Mouse (Mus musculus): Measurements from ENCODE around the gene Plcg2. TPM values are rescaled to one million over a fixed set of nuclear protein-coding genes. Genes with fewer than 3 reads are reported as not detected.

The Plcg2 gene
- polyA plus RNA-seq (2016; fragmentation: Nextera tagmentation; extraction: Ambion mirVana), result 6.0 and 10.0 TPM in 2 replicates

- no peaks in the 10 kb centered on the region for H3K9me3 ChIP-seq (replicated peaks)
- under 1% methylated on average over 61 of the region's 62 CpGs for WGBS
- H3K27me3 ChIP-seq (ENCODE audit: low read depth, poor library complexity, severe bottlenecking), result peaks cover 51% of the 10 kb centered on the region
- H3K36me3 ChIP-seq, result no peaks in the 10 kb centered on the region
- H3K27ac ChIP-seq, result peak within 1 kb of the TSS; percentile 72
- H3K4me1 ChIP-seq, result peaks cover 17% of the 10 kb centered on the region
- DNase-seq (ENCODE audit: low spot score), result peak; percentile 73
- H3K4me3 ChIP-seq, result peak within 1 kb of the TSS; percentile 63
Measured at GRCm38 (mm10) chr8:117498179-117498914, at the start of gene Plcg2. Gene Plcg2 (plus strand): TSS chr8:117498291.

- Histone ChIP-seq H3K9me3 (replicated peaks) (no peaks in the 10 kb centered on the region), H3K4me1 (peaks cover 12% of the 10 kb centered on the region), H3K4me3 (no peak overlapping the region), H3K27me3 (ENCODE audit: low read depth, poor library complexity, severe bottlenecking) (no peaks in the 10 kb centered on the region), H3K27ac (no peak overlapping the region), H3K36me3 (peaks cover 97% of the 10 kb centered on the region)
- WGBS, result 88% methylated on average over 9 of the region's 9 CpGs
- no peak for DNase-seq (ENCODE audit: low spot score)
Measured at GRCm38 (mm10) chr8:117451072-117451471, 47.0 kb upstream of the Plcg2 start.

GRCm38 (mm10) chr8:117453974-117454373 lies 44.1 kb upstream of the Plcg2 start:
- Histone ChIP-seq H3K27ac (0 out of 2 replicates have a peak overlapping the region, but pooled peaks have one; percentile 0), H3K36me3 (peaks cover 90% of the 10 kb centered on the region), H3K4me3 (no peak overlapping the region), H3K27me3 (ENCODE audit: low read depth, poor library complexity, severe bottlenecking) (no peaks in the 10 kb centered on the region), H3K9me3 (replicated peaks) (no peaks in the 10 kb centered on the region), H3K4me1 (peaks cover 15% of the 10 kb centered on the region)
- DNase-seq (ENCODE audit: low spot score), result no peak
- 92% methylated on average over 6 of the region's 6 CpGs for WGBS

GRCm38 (mm10) chr8:117454516-117455116 lies 43.5 kb upstream of the Plcg2 start:
- WGBS, result 96% methylated on average over 14 of the region's 14 CpGs

GRCm38 (mm10) chr8:117455701-117456100 lies 42.4 kb upstream of the Plcg2 start:
- Histone ChIP-seq H3K36me3 (peaks cover 80% of the 10 kb centered on the region), H3K27me3 (ENCODE audit: low read depth, poor library complexity, severe bottlenecking) (no peaks in the 10 kb centered on the region)
- WGBS, result 94% methylated on average over 6 of the region's 6 CpGs

More at GRCm38 (mm10) chr8:117454516-117455116, 43.5 kb upstream of the Plcg2 start:
- Histone ChIP-seq H3K27ac (0 out of 2 replicates have a peak overlapping the region, but pooled peaks have one; percentile 42), H3K4me3 (no peak overlapping the region), H3K36me3 (peaks cover 88% of the 10 kb centered on the region), H3K27me3 (ENCODE audit: low read depth, poor library complexity, severe bottlenecking) (no peaks in the 10 kb centered on the region), H3K9me3 (replicated peaks) (no peaks in the 10 kb centered on the region), H3K4me1 (peaks cover 21% of the 10 kb centered on the region)
- no peak for DNase-seq (ENCODE audit: low spot score)

GRCm38 (mm10) chr8:117458440-117458839 lies 39.7 kb upstream of the Plcg2 start:
- peak overlapping the region; percentile 76 for H3K27ac ChIP-seq
- 50% methylated on average over 3 of the region's 5 CpGs for WGBS
- no peak overlapping the region for H3K4me3 ChIP-seq
- no peaks in the 10 kb centered on the region for H3K9me3 ChIP-seq (replicated peaks)
- no peak for DNase-seq (ENCODE audit: low spot score)
- peaks cover 54% of the 10 kb centered on the region for H3K36me3 ChIP-seq
- no peaks in the 10 kb centered on the region for H3K27me3 ChIP-seq (ENCODE audit: low read depth, poor library complexity, severe bottlenecking)
- H3K4me1 ChIP-seq, result peaks cover 25% of the 10 kb centered on the region

More at GRCm38 (mm10) chr8:117455701-117456100, 42.4 kb upstream of the Plcg2 start:
- peaks cover 25% of the 10 kb centered on the region for H3K4me1 ChIP-seq
- no peak overlapping the region for H3K4me3 ChIP-seq
- no peaks in the 10 kb centered on the region for H3K9me3 ChIP-seq (replicated peaks)
- H3K27ac ChIP-seq, result no peak overlapping the region
- no peak for DNase-seq (ENCODE audit: low spot score)

GRCm38 (mm10) chr8:117462701-117463284 lies 35.3 kb upstream of the Plcg2 start:
- Histone ChIP-seq H3K9me3 (replicated peaks) (no peaks in the 10 kb centered on the region), H3K4me3 (no peak overlapping the region), H3K27ac (no peak overlapping the region), H3K36me3 (peaks cover 11% of the 10 kb centered on the region), H3K4me1 (peaks cover 22% of the 10 kb centered on the region), H3K27me3 (ENCODE audit: low read depth, poor library complexity, severe bottlenecking) (no peaks in the 10 kb centered on the region)
- 87% methylated on average over 11 of the region's 11 CpGs for WGBS
- DNase-seq (ENCODE audit: low spot score), result no peak

GRCm38 (mm10) chr8:117464525-117464924 lies 33.6 kb upstream of the Plcg2 start:
- WGBS, result 96% methylated on average over 6 of the region's 6 CpGs
- H3K4me1 ChIP-seq, result peaks cover 7% of the 10 kb centered on the region
- no peaks in the 10 kb centered on the region for H3K27me3 ChIP-seq (ENCODE audit: low read depth, poor library complexity, severe bottlenecking)
- H3K4me3 ChIP-seq, result no peak overlapping the region
- DNase-seq (ENCODE audit: low spot score), result no peak
- H3K9me3 ChIP-seq (replicated peaks), result no peaks in the 10 kb centered on the region
- H3K27ac ChIP-seq, result no peak overlapping the region
- H3K36me3 ChIP-seq, result peaks cover 4% of the 10 kb centered on the region

- Histone ChIP-seq H3K27ac (no peak overlapping the region), H3K4me3 (no peak overlapping the region), H3K36me3 (no peaks in the 10 kb centered on the region), H3K27me3 (ENCODE audit: low read depth, poor library complexity, severe bottlenecking) (no peaks in the 10 kb centered on the region), H3K9me3 (replicated peaks) (no peaks in the 10 kb centered on the region), H3K4me1 (peaks cover 11% of the 10 kb centered on the region)
- DNase-seq (ENCODE audit: low spot score), result peak; percentile 52
- WGBS, result 58% methylated on average over 5 of the region's 5 CpGs
Measured at GRCm38 (mm10) chr8:117465250-117465649, 32.8 kb upstream of the Plcg2 start.

- WGBS, result 88% methylated on average over 10 of the region's 10 CpGs
- Histone ChIP-seq H3K27ac (no peak overlapping the region), H3K4me3 (no peak overlapping the region), H3K4me1 (peaks cover 18% of the 10 kb centered on the region), H3K27me3 (ENCODE audit: low read depth, poor library complexity, severe bottlenecking) (no peaks in the 10 kb centered on the region), H3K9me3 (replicated peaks) (no peaks in the 10 kb centered on the region), H3K36me3 (no peaks in the 10 kb centered on the region)
- DNase-seq (ENCODE audit: low spot score), result no peak
Measured at GRCm38 (mm10) chr8:117467466-117467865, 30.6 kb upstream of the Plcg2 start.

GRCm38 (mm10) chr8:117469431-117470341 lies 28.4 kb upstream of the Plcg2 start:
- H3K4me1 ChIP-seq, result peaks cover 18% of the 10 kb centered on the region
- H3K36me3 ChIP-seq, result no peaks in the 10 kb centered on the region
- peak overlapping the region; percentile 83 for H3K27ac ChIP-seq
- no peaks in the 10 kb centered on the region for H3K27me3 ChIP-seq (ENCODE audit: low read depth, poor library complexity, severe bottlenecking)
- H3K4me3 ChIP-seq, result peak overlapping the region; percentile 37
- peak; percentile 46 for DNase-seq (ENCODE audit: low spot score)
- WGBS, result 37% methylated on average over 16 of the region's 16 CpGs
- no peaks in the 10 kb centered on the region for H3K9me3 ChIP-seq (replicated peaks)

- peak; percentile 90 for DNase-seq (ENCODE audit: low spot score)
- Histone ChIP-seq H3K4me1 (peaks cover 18% of the 10 kb centered on the region), H3K4me3 (peak overlapping the region; percentile 37), H3K9me3 (replicated peaks) (no peaks in the 10 kb centered on the region), H3K27ac (peak overlapping the region; percentile 83), H3K27me3 (ENCODE audit: low read depth, poor library complexity, severe bottlenecking) (no peaks in the 10 kb centered on the region), H3K36me3 (no peaks in the 10 kb centered on the region)
- WGBS, result 1% methylated on average over 13 of the region's 14 CpGs
Measured at GRCm38 (mm10) chr8:117470342-117470781, 27.7 kb upstream of the Plcg2 start.
